Mouse (Mus musculus) CD8-positive naive resting alpha-beta T cell, adult 2 months (primary cell): ENCODE results near the gene Upk3bl.
"Not testable (repeated sequence)": the region's sequence is repeated elsewhere in the genome, so short reads cannot be mapped to it uniquely, and the experiment has no call there.

ENCODE experiments used
- DNase-seq, 2 experiments: peaks; one replicate each; pipeline ENCODE4 v3.0.0; 2022; ENCODE audit warnings: low read depth in 2 of 2, low spot score in 2 of 2

Upk3bl gene

GRCm38 (mm10) chr5:136084891-136085651 is 30.8 kb downstream of the Upk3bl start:
- DNase-seq, result peak in 1 of 2 experiments; percentile 32

- no peak for DNase-seq
Observed at GRCm38 (mm10) chr5:136086290-136086689, 32.0 kb downstream of the Upk3bl start.

- DNase-seq, result no peak
Observed at GRCm38 (mm10) chr5:136088821-136089575, 34.7 kb downstream of the Upk3bl start.

DNA sequence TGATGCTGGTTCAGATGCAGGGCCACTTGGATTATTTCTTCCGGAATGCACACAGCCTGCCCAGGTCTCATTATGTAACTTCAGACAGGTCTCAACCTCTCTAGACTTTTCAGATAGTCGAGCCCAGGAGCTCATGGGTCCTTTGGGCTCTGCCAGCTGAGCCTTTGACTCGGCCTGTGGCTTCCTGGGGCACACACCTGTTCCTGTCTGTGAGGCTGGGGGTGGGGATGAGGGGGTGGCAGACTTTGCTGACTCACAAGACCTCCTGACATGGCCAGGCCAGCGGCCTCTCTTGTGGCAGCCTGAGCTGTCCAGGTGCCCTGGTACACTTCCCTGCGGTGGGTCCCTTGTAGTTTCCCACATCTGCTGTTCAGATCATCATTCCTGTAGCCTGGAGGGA is 37.6 kb downstream of the Upk3bl start:
- no peak for DNase-seq

DNA sequence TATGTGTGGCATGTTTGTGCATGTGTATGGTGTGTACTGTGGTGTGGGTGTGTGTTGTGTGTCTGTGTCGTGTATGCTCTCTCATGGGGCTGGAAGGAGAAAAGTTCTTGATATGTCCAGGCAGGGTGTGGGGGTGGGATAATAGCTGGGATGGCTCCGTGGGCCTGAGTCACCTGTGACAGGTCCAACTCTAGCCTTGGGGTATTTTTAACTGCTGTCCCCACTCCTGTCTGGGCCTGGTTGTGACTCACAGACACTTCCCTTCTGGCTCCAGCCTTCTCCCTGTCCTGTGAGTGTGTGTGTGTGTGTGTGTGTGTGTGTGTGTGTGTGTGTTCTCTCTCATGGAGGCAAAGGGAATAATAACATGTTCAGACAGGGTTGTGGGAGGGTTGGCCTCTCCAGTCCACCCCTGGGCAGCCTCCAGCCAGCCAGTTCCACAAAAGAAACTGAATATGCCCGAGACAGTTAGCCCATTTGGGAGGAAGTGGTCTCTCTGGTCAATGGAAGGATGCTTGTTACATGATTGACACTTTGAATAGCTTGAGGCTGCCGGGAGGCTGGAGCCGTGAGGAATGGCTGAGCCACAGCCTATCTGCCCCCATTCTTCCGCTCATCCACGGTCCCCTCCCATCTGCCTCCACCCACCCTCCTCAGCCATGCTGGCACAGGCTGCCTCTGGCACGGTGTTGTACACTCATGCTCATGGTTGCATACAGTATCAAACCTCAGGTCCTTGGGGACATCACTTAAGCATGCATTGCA is 40.1 kb downstream of the Upk3bl start:
- DNase-seq, result no peak

DNA sequence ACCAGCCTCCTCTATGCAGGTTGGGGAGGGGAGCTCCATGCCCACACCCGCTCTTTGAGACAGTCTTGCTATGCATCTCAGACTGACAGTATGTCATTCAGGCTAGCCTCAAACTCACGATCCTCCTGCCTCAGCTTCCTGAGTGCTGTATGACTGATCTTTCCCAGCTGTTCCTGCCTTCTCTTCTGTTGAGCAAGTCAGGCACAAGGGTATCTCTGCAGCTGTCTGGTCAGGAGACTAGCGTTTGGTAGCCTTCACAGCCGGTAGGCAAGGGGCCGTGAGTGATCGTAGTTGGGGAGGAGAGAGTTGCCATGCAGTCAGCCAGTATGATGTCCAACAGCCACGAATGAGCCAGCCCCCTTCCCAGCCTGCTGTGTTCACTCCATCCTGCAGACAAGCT is 40.8 kb downstream of the Upk3bl start:
- no peak for DNase-seq

GRCm38 (mm10) chr5:136098536-136098935 is 44.2 kb downstream of the Upk3bl start:
- no peak for DNase-seq

DNA sequence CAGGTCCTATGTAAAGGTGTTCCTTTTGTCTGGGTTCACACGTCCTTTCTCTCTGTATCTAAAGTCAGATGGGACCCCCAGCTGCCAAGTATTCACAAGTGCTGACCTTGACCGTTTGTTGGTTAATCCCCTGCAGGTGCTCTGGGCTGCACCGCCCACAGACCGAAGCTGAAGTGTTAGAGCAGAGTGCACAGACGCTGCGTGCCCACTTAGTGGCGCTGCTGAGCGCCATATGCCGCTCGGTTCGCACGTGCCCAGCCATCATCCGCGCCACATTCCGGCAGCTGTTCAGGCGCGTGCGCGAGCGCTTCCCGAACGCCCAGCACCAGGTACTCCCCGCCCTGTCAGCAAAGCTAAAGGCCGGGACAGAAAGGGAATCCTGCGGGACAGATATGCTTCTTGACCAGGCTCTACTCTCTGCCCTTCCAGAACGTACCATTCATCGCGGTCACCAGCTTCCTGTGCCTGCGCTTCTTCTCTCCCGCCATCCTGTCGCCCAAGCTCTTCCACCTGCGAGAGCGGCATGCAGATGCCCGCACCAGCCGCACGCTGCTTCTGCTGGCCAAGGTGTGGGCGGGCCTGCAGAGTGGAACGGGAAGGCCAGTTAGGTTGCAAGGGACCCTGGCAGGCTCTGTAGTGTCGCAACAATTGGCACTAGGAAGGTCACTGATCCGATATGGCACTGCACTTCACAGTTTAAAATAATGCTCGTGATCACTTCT is 48.0 kb downstream of the Upk3bl start:
- peak; percentile 60 to 67 for DNase-seq

GRCm38 (mm10) chr5:136104511-136104910 is 50.2 kb downstream of the Upk3bl start:
- peak; percentile 51 to 55 for DNase-seq

DNA sequence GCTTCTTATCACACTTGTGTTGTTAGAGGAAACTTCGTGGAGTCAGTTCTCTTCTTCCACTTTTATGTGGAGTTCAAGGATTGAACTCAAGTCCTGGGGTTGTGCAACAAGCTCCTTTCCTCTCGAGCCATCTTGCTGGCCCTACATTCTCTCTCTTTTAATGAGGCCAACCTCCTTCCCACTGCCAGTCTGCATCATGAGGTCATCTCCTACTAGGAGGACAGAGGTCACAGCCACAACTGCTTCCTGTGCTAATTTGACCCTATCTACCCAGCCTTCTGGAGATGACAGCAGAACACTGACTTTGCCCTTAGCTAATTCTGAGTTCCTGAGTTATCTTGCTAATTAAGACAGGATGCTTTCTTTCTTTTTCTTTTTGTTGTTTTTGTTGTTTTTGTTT is 54.2 kb downstream of the Upk3bl start:
- no peak for DNase-seq

GRCm38 (mm10) chr5:136109042-136109441 is 54.8 kb downstream of the Upk3bl start:
- DNase-seq, result no peak

GRCm38 (mm10) chr5:136113546-136113945 is 59.3 kb downstream of the Upk3bl start:
- not testable (repeated sequence) for DNase-seq
